In genomic region chr3:9154172-9154571, GRCm38 (mm10) we compare ENCODE assay signal across 12 mouse cellular contexts.
DNase-seq lines count a peak whose midpoint lies in the region; ATAC-seq and TF ChIP-seq lines count a peak whose summit lies in the region.
"Had no signal": no experiment of that assay in that cellular context is flagged by ENCODE, and none has a peak within 500 bp of the region (broad histone marks: within the 10 kb centered on the region; RNA-seq: fewer than 3 reads in every experiment).

No protein-coding gene starts in this region.

- H3K36me3 ChIP-seq in heart, adult 2 months (ENCODE audit: control insufficient read depth, insufficient read depth, low read length): no peaks in the 10 kb centered on the region
- no peaks in the 10 kb centered on the region for H3K36me3 ChIP-seq in intestine, embryonic 15.5 days
- H3K36me3 ChIP-seq in small intestine, adult 2 months (ENCODE audit: control insufficient read depth, insufficient read depth, low read length): no peaks in the 10 kb centered on the region
- H3K36me3 ChIP-seq: liver, embryonic 13.5 days had no signal

- no peak for TF ChIP-seq POLR2A in heart, adult 2 months (IDR thresholded peaks at IDR 0.05; ENCODE audit: insufficient read depth, low read depth, low read length)
- no peak for TF ChIP-seq POLR2A in small intestine, adult 2 months (IDR thresholded peaks at IDR 0.05; ENCODE audit: low read depth, low read length)

- TF ChIP-seq EP300 in heart, adult 2 months (IDR thresholded peaks at IDR 0.05; ENCODE audit: insufficient read depth, low read depth, low read length): no peak

- no peak for TF ChIP-seq CTCF in heart, adult 2 months (IDR thresholded peaks at IDR 0.05)
- no peak for TF ChIP-seq CTCF in small intestine, adult 2 months (IDR thresholded peaks at IDR 0.05; ENCODE audit: extremely low read depth, insufficient read length, insufficient replicate concordance, low read depth, low read length)

- ATAC-seq in CD4-positive, CD25-positive, alpha-beta regulatory T cell, adult 4 months: peak; percentile 84
- ATAC-seq in intestine, embryonic 15.5 days: peak; percentile 75

- intact Hi-C loops in heart, adult 2 months (cut with DNase I): no loop called here

- H3K27ac ChIP-seq in heart, adult 2 months: no peak overlapping the region
- no peak overlapping the region for H3K27ac ChIP-seq in intestine, embryonic 15.5 days
- H3K27ac ChIP-seq in small intestine, adult 2 months (ENCODE audit: insufficient read depth, low read depth, low read length): no peak overlapping the region
- H3K27ac ChIP-seq: left cerebral cortex, adult 2 months; liver, embryonic 13.5 days had no signal

- H3K4me2 ChIP-seq in intestine, embryonic 15.5 days (replicated peaks): no peak overlapping the region
- H3K4me2 ChIP-seq: liver, embryonic 13.5 days; midbrain, embryonic 11.5 days had no signal

- H3K4me1 ChIP-seq in heart, adult 2 months (ENCODE audit: control insufficient read depth, insufficient read depth, low read length): no peaks in the 10 kb centered on the region
- no peaks in the 10 kb centered on the region for H3K4me1 ChIP-seq in intestine, embryonic 15.5 days (replicated peaks)
- peaks cover 3% of the 10 kb centered on the region; the same call in 1 of the 2 replicates for H3K4me1 ChIP-seq in small intestine, adult 2 months (ENCODE audit: control insufficient read depth, insufficient read depth, insufficient read length, low read length)
- H3K4me1 ChIP-seq: liver, embryonic 13.5 days had no signal

- no peaks in the 10 kb centered on the region for H3K79me2 ChIP-seq in heart, adult 2 months (replicated peaks; ENCODE audit: control insufficient read depth, insufficient read depth, low read length)

- H3K4me3 ChIP-seq in heart, adult 2 months: no peak overlapping the region
- H3K4me3 ChIP-seq in intestine, embryonic 15.5 days (replicated peaks): no peak overlapping the region
- H3K4me3 ChIP-seq in small intestine, adult 2 months (ENCODE audit: low read depth, low read length): peak overlapping the region; percentile 56
- H3K4me3 ChIP-seq: left cerebral cortex, adult 2 months; liver, embryonic 13.5 days had no signal

- no peaks in the 10 kb centered on the region for H3K27me3 ChIP-seq in heart, adult 2 months (ENCODE audit: control insufficient read depth, insufficient read depth, low read length)
- H3K27me3 ChIP-seq in intestine, embryonic 15.5 days (replicated peaks): no peaks in the 10 kb centered on the region
- no peaks in the 10 kb centered on the region for H3K27me3 ChIP-seq in small intestine, adult 2 months (ENCODE audit: control insufficient read depth, insufficient read depth, low read length)
- H3K27me3 ChIP-seq: liver, embryonic 13.5 days had no signal

- H3K9me3 ChIP-seq in intestine, embryonic 15.5 days: no peaks in the 10 kb centered on the region
- H3K9me3 ChIP-seq: liver, embryonic 13.5 days had no signal

- DNase-seq in heart, adult 11 months: peak; percentile 29
- no peak for DNase-seq in heart, adult 2 months
- DNase-seq in layer of hippocampus, adult 18-20 months (ENCODE audit: low spot score in 2 of 2): no peak
- no peak for DNase-seq in layer of hippocampus, adult 9-11 months
- DNase-seq in layer of hippocampus, adult 9-10 months (ENCODE audit: low spot score): no peak
- DNase-seq: kidney, adult 8-10 months; liver, embryonic 13.5 days had no signal

- no peak overlapping the region for H3K9ac ChIP-seq in heart, adult 2 months (ENCODE audit: low read depth, low read length)
- no peak overlapping the region for H3K9ac ChIP-seq in intestine, embryonic 15.5 days
- H3K9ac ChIP-seq: liver, embryonic 13.5 days had no signal

- WGBS in heart, adult 2 months: 67% methylated on average over 7 of the region's 7 CpGs
- 74% methylated on average over 7 of the region's 7 CpGs for WGBS in intestine, embryonic 15.5 days
- WGBS in small intestine, adult 2 months: 26% methylated on average over 7 of the region's 7 CpGs
